Mouse (Mus musculus) spleen, adult 12 weeks (tissue): ENCODE data around the gene Ehbp1.

Experiments
- DNase-seq: peaks from one replicate; pipeline ENCODE4 v3.0.0; 2022; ENCODE audit warnings: low spot score

The Ehbp1 gene

GRCm38 (mm10) chr11:22286371-22286872 is 55.7 kb downstream of the Ehbp1 start:
- peak; percentile 2 for DNase-seq

GRCm38 (mm10) chr11:22276656-22277055 is 65.4 kb downstream of the Ehbp1 start:
- no peak for DNase-seq

DNA sequence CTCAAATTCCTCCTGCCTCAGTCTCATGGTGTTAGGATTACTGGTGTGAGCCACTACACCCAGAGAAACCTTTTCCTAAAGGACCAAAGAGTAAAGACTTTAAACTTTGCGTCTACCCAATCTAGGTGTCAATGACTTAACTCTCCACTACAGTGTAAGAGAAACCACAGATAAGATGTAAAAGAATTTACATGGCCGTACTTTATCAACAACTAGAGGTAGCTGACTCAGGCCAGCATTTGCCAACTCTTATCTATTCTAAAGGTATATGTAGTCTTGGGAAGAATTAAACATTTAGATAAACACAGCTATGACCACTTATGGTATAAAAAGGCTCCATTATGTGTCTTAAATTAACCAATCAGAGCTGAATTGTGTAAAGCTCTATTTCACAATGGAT is 67.9 kb downstream of the Ehbp1 start:
- no peak for DNase-seq

GRCm38 (mm10) chr11:22273378-22273777 is 68.7 kb downstream of the Ehbp1 start:
- DNase-seq, result no peak

DNA sequence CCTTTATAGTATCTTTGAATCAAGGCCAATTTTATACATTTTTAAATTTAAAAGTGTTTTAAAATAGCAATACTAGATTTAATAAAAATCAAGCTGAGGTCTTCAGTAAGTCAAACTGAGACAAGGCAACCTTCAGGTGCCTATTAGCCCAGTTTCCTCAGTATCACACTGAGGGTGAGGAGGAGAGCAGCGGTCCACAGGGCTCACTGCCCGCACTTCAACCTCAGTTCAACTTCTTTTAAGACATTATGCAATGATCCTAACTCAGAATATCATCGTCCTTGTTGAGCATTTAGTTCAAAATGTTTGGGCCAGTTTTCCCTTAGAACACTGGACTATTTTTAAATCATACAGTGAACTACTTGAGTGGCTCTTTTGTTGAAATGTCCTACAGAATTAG is 70.2 kb downstream of the Ehbp1 start:
- DNase-seq, result no peak

DNA sequence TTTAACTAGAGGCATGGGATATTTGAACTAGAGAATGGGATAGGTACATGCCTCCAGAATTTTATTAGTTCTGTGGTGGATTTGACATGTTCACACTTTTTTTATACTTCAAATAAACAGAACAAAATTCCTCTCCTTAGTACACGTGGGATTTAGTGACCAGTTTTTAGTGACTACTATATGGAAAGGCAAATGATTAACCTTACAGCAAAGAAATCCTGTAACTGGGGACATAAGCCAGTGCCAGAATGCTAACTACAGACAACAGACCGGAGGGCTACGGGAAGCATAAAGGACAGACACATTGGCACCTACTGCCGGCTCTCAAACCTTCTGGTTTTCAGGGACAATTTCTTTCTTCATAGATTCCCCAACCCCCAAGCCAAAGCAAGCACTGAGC is 72.4 kb downstream of the Ehbp1 start:
- no peak for DNase-seq

GRCm38 (mm10) chr11:22269173-22269572 is 72.9 kb downstream of the Ehbp1 start:
- DNase-seq, result no peak

- no peak for DNase-seq
These were observed 75.1 kb downstream of the Ehbp1 start for GRCm38 (mm10) chr11:22267014-22267413.

DNA sequence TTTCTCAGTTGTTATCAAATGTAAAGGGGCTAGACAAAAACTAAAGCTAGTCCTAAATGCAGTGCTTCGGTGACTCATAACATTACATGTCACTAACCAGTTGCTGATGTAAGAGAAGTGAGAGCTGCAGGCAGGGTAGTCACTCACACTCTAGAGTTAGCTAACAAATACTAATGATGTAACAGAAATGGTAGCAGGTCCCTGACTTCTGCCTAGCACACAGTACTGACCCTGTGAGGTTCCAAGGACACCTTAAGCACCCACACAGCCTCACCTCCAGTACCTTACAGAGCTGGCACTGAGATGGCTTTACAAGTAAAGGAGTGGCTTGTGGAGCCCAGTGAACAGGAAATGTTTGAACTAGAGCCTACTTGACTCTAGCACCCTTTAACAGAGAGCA is 86.7 kb downstream of the Ehbp1 start:
- no peak for DNase-seq

GRCm38 (mm10) chr11:22249363-22249762 is 92.7 kb downstream of the Ehbp1 start:
- DNase-seq, result no peak

DNA sequence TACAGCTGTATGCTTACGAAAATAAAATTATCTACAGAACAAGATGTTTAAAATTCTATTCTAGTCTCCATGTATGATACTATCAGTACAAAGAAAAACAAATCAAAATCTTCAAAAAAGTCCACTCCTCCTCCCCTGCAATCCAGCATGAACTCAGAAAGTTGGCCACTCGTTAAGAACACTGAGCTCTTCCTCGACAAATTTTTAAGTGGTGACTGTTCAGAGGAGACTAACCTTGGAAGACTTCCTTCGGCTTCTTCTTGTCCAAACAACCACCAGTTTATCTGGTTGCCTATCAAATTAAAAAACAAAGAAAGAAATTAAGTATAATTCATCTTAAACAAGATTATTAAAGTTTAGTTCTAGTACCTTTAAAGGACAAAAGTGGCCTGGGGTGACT is 94.4 kb downstream of the Ehbp1 start:
- DNase-seq, result no peak

DNA sequence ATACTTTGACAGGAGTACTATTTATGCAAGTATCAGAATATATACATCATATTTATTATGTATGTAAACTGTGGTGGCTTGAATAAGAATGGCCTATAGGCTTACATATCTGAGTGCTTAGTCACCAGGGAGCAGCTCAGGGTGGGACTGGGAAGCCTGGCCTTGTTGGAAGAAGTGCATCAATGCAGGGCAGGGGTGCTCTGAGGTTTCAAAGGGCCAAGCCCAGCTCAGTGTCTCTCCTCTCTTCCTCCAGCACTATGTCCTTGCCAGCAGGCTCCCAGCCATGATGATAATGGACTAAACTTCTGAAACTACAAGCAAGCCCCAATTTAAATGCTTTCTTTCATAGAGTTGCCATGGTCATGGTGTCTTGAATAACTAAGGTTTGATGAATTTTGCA is 95.0 kb downstream of the Ehbp1 start:
- no peak for DNase-seq

DNA sequence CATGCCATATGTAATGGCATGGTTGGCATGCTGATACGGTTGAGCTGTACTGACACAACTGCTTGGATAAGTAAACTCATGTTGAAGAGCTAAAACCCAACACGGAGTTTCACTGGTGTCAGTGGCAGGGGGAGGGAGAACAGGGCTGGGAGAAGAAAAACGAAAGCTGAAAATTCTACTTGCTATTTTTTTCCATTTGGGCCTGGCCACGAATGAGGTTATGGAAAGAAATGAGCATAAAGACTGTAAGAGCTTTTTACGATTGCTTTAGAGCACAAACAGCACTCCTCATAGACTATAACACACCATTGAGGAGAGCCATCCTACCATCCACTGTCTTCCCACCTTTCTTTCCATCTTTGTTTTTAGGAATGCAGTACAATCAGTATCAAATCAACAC is 106.5 kb downstream of the Ehbp1 start:
- no peak for DNase-seq

- DNase-seq, result no peak
These were observed 107.4 kb downstream of the Ehbp1 start for GRCm38 (mm10) chr11:22234739-22235138.

DNA sequence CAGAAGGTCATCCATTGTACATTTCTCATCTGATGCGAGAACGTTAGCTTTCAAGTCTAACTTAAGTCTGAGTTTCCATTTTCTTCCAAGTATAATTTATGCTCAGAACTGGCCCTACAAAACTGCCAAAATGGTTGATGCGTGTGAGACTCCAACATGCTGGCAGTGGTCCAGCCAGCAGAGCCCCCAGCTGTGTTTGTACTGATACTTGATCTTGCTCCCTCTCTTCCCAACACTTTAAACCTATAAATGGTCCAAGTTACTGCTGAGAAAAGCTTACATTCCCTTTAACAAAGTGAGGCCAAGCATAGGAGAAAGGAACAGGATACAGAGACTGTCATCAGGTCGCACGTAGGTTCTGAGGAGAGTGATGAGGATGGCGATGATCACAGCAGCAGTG is 111.2 kb downstream of the Ehbp1 start:
- no peak for DNase-seq

DNA sequence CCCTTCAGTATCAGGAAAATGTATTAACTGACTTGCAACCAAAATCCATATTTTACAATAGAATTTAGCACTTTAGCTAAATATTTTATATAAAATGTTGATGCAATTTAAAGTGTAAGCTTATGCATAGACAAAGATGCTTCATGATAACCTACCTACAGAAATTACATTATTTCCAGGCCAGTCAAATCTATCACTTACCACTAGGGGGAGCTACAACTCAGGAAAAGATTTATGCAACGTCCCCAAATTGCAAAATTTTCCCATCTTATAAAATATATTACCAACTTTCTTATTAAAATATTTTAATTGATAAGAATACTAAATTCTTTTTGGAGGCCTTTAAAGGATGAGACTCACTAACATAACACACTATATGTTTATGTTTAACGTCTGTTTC is 116.5 kb downstream of the Ehbp1 start:
- no peak for DNase-seq

GRCm38 (mm10) chr11:22218222-22218621 is 123.9 kb downstream of the Ehbp1 start:
- DNase-seq, result no peak

DNA sequence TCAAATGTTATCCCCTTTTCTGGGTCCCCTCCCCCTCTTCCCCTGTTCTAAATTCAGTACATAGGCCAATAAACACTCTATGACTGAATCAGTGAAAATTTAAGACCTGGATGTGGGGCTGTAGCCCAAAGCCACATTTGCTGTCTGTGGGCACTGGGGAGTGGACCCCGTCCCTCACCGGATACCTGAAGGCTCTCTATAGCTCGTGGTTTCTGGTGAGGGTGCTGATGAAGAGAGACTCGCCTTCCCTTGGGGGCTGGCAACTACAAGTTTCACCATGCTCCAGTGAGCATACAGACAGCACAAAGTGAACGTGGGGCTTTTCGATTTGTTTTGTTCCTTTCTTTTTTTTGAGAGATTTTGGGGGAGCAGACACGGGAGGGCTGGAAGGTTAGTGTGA is 125.2 kb downstream of the Ehbp1 start:
- no peak for DNase-seq

- DNase-seq, result no peak
These were observed 135.5 kb downstream of the Ehbp1 start for GRCm38 (mm10) chr11:22206611-22207010.

GRCm38 (mm10) chr11:22206191-22206590 is 135.9 kb downstream of the Ehbp1 start:
- DNase-seq, result no peak

DNA sequence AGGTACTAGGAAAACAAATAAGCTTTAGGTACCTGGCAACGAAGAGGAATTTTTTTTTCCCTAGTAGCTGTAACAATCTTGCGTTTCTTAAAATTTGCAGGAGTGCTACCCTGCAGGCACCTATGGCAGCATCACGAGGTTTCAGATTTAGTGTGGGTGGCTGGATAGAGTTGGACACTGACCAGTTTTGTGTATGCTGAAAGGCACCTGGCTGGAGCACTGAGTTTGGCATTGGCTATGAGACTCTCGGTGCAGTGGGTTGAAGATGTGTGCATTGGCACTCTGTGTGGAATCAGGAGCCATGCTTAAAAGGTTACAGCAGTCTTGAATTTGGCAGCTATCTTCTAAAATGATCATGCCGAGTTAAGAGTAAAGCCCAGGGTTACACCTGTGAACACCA is 138.7 kb downstream of the Ehbp1 start:
- DNase-seq, result no peak

DNA sequence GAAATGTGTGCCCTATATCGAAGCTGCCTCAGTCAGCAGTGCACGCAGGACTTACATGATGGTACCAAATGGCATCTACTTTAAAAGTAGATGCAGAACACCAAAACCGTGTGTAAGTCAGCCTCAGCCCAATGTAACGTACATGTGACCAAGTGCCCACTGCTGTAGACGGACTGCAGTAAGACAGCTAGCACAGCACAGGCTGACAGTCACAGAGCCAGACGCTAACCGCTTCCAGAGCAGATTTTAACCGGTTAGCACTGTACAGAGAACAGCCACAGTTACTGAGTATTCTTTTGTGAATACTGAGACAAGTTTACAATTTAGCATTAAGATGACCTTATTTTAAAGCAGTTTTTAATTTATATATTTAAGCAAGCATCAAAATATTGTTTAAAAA is 141.0 kb downstream of the Ehbp1 start:
- no peak for DNase-seq

DNA sequence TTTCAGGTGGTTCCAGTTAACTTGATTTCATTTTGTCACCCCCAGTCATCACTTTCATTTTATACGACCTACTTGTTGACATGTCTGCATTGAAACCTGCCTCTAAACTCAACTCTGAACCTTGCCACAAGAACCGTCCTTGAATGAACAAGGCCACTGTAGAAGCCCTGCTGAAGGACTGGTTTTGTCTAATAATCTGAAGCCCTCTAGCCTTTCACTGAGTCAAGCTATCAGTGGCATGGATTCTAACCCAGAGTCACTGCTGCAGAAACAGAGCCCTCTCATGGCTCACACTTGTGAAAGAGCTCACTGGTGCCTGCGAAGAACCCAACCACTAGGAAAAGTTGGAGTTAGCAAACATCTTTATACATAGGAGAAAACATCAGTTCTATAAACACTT is 142.2 kb downstream of the Ehbp1 start:
- DNase-seq, result no peak

- DNase-seq, result no peak
These were observed 143.7 kb downstream of the Ehbp1 start for GRCm38 (mm10) chr11:22198406-22198805.

GRCm38 (mm10) chr11:22197935-22198334 is 144.2 kb downstream of the Ehbp1 start:
- DNase-seq, result no peak
